8 mouse cellular contexts compared by ENCODE assay signal in the genomic region with DNA sequence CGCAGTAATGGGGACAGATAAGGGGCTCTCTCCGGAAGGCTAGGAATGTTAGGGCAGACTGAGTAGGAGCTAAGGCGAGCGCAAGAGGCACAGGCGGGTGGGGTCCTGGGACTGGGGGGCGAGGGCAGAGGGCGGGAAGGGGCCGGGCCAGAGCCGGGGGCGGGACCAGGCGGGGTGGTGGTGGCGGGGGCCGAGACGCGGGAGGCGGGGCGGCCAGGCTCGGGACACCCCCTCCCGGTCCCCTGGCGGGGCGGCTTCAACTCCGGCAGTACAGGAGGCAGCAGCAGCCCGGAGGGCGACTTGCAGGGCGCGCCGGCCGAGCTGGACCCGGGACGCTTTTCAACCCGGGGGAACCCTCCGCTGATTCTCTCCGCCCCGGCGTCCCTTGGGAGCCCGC. TPM values are rescaled to one million over a fixed set of nuclear protein-coding genes. Genes with fewer than 3 reads are reported as not detected.
DNase-seq lines count a peak whose midpoint lies in the region; TF ChIP-seq lines count a peak whose summit lies in the region.

A gene (plus strand): TSS at position 253 of the 397 bp plus-strand sequence.

- H3K27ac ChIP-seq in kidney, adult 2 months (ENCODE audit: insufficient read depth, low read depth, low read length) = peak within 1 kb of the TSS; percentile 63

- 3% methylated on average over 28 of the region's 36 CpGs for WGBS in kidney, adult 2 months

- DNase-seq in layer of hippocampus, adult 11-12 months (ENCODE audit: low spot score) = peak; percentile 32
- DNase-seq in layer of hippocampus, adult 9-11 months = no peak
- peak; percentile 84 for DNase-seq in embryo, embryonic 11 days
- DNase-seq in heart, adult 8-10 months (ENCODE audit: low spot score) = peak; percentile 38
- DNase-seq in kidney, adult 2 months = peak; percentile 75
- peak; percentile 74 for DNase-seq in liver
- no peak for DNase-seq in spleen, postnatal 36 days (ENCODE audit: low spot score in 2 of 2)

- peaks cover 18% of the 10 kb centered on the region for H3K4me1 ChIP-seq in kidney, adult 2 months (ENCODE audit: control insufficient read depth, insufficient read depth, low read length)

- H3K36me3 ChIP-seq in kidney, adult 2 months (ENCODE audit: control insufficient read depth, insufficient read depth, low read length) = no peaks in the 10 kb centered on the region
- H3K36me3 ChIP-seq in myocyte (ENCODE audit: control insufficient read depth, insufficient read depth) = no peaks in the 10 kb centered on the region

- H3K79me2 ChIP-seq in myocyte (ENCODE audit: control insufficient read depth, insufficient read depth) = peaks cover 20% of the 10 kb centered on the region

- peak within 1 kb of the TSS; percentile 89 for H3K4me3 ChIP-seq in kidney, adult 2 months (ENCODE audit: insufficient read depth, low read depth, low read length)
- peak within 1 kb of the TSS; percentile 73 for H3K4me3 ChIP-seq in myocyte

- peak within 1 kb of the TSS; percentile 93 for H3K4me2 ChIP-seq in myocyte (ENCODE audit: low read depth)

- TF ChIP-seq POLR2A in kidney, adult 2 months (IDR thresholded peaks at IDR 0.05; ENCODE audit: low read depth, low read length) = no peak
- peak; percentile 81 for TF ChIP-seq POLR2A in myocyte (IDR thresholded peaks at IDR 0.05; ENCODE audit: insufficient read length, low read depth)

- peak within 1 kb of the TSS; percentile 61 for H3ac ChIP-seq in myocyte (ENCODE audit: control insufficient read depth, insufficient read length)

- TF ChIP-seq CTCF in kidney, adult 2 months (conservative IDR thresholded peaks at IDR 0.05; ENCODE audit: insufficient read depth, insufficient read length, low read depth, low read length) = no peak

- no peaks in the 10 kb centered on the region for H3K27me3 ChIP-seq in kidney, adult 2 months (replicated peaks; ENCODE audit: control insufficient read depth, insufficient read depth, low read length)
- no peaks in the 10 kb centered on the region for H3K27me3 ChIP-seq in myocyte (ENCODE audit: control insufficient read depth, insufficient read depth, insufficient read length)

TF ChIP-seq in myocyte, 11 proteins besides CTCF, POLR2A, EP300 and RAD21:
- no peak for TF ChIP-seq MYOD1 (IDR thresholded peaks at IDR 0.05; ENCODE audit: control insufficient read depth in 1 of 3, insufficient read length in 2 of 3, low read depth in 2 of 3)
- peak; percentile 79 for TF ChIP-seq POLR2AphosphoS2 (IDR thresholded peaks at IDR 0.05; ENCODE audit: insufficient read length, low read depth)
TF ChIP-seq in myocyte: peak in this region for 1.

RNA-seq across cellular contexts. Expression of the gene that starts here (rescaled TPM):
- 10 to 100 TPM in 3 of 4 experiments, 1 to 10 TPM in 1; 8.9 to 13.3 (median 11.3) TPM for total RNA-seq in heart, adult 8-10 months (2022)
- 8.6 and 10.3 TPM in 2 replicates for polyA plus RNA-seq in kidney, adult 2 months (2012; rRNA removed)
- 20.1 TPM for polyA plus RNA-seq in myocyte (2012; fragmentation: generic; extraction: Trizol)

Comparison
In these comparisons a context has a peak if more than half of its experiments do, and no peak if none do; other contexts are left out.
1. DNase-seq: peak in layer of hippocampus, adult 11-12 months (single experiment), embryo, embryonic 11 days (single experiment), heart, adult 8-10 months (single experiment), kidney, adult 2 months (single experiment) and liver (single experiment); none in layer of hippocampus, adult 9-11 months (single experiment) and spleen, postnatal 36 days (0 of 2).